Mouse (Mus musculus): ENCODE results near the gene Gsx1. TPM values are rescaled to one million over a fixed set of nuclear protein-coding genes. Genes with fewer than 3 reads are reported as not detected.

Gene Gsx1
- polyA plus RNA-seq, 1 experiment, result not detected

DNA sequence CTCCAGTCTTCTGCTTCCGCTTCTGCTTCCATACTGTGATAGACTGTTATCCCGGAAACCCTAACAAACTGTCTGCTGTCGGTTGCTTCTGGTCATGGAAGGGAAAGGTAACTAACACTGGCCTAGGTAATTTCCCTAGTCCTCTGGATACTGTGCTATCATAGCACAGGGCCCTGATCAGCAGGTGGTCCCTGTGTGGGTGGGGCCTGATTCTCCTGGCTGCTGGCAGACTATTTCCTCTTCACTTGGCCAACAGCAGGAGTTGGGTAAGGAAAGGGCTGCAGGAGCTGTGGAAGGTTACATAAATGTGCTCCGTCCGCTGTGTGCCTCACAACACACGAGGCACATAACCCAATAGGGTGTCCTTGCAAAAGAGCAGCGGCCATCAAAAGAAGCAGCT is 31.1 kb upstream of the Gsx1 start:
- Histone ChIP-seq H3K27me3 (ENCODE audit: control insufficient read depth, insufficient read depth, insufficient read length) (no peaks in the 10 kb centered on the region), H3K4me2 (ENCODE audit: low read depth) (no peak overlapping the region), H3K79me2 (ENCODE audit: control insufficient read depth, insufficient read depth) (no peaks in the 10 kb centered on the region), H3ac (ENCODE audit: control insufficient read depth, insufficient read length) (no peak overlapping the region), H3K36me3 (ENCODE audit: control insufficient read depth, insufficient read depth) (no peaks in the 10 kb centered on the region), H3K4me3 (no peak overlapping the region)
- TF ChIP-seq E2F4 (IDR thresholded peaks at IDR 0.05; ENCODE audit: insufficient read depth) (no peak), TCF12 (IDR thresholded peaks at IDR 0.05; ENCODE audit: insufficient read depth, poor library complexity, severe bottlenecking) (no peak), POLR2A (IDR thresholded peaks at IDR 0.05; ENCODE audit: insufficient read length, low read depth) (no peak), MYOG (IDR thresholded peaks at IDR 0.05; ENCODE audit: control insufficient read depth in 1 of 3, insufficient read depth in 1 of 3, insufficient read length in 2 of 3, low read depth in 2 of 3) (no peak), POLR2AphosphoS2 (IDR thresholded peaks at IDR 0.05; ENCODE audit: insufficient read length, low read depth) (no peak), MAX (IDR thresholded peaks at IDR 0.05; ENCODE audit: low read depth) (no peak), REST (IDR thresholded peaks at IDR 0.05; ENCODE audit: insufficient read depth, insufficient read length) (no peak), TCF3 (IDR thresholded peaks at IDR 0.05; ENCODE audit: insufficient read length, low read depth) (no peak), CEBPB (IDR thresholded peaks at IDR 0.05; ENCODE audit: insufficient read depth, poor library complexity, severe bottlenecking) (no peak), SRF (IDR thresholded peaks at IDR 0.05; ENCODE audit: control insufficient read depth, insufficient read length, low read depth) (no peak)

DNA sequence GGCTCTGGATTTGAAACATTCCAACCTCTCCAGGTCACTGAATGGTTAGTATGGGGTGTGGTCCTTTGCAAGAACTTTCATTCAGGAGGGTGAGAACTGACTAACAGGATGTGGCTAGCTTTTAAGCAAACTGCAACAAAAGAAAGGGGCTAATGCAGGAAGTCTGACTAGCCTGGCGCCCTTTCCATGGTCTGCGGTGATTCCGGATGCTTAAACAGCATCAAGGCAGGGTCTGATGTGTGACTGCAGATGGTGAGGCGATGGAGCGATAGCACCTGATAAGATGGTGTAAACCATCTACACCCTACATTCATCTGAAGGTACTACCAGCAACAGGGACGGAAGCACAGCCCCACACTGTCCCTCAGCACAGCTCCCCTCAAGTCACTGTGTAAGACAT is 29.2 kb upstream of the Gsx1 start:
- TF ChIP-seq E2F4 (IDR thresholded peaks at IDR 0.05; ENCODE audit: insufficient read depth), result no peak
- no peak for TF ChIP-seq MYOD1 (IDR thresholded peaks at IDR 0.05; ENCODE audit: control insufficient read depth in 1 of 3, insufficient read length in 2 of 3, low read depth in 2 of 3)
- no peak for TF ChIP-seq REST (IDR thresholded peaks at IDR 0.05; ENCODE audit: insufficient read depth, insufficient read length)
- TF ChIP-seq CEBPB (IDR thresholded peaks at IDR 0.05; ENCODE audit: insufficient read depth, poor library complexity, severe bottlenecking), result no peak
- no peak for TF ChIP-seq TCF3 (IDR thresholded peaks at IDR 0.05; ENCODE audit: insufficient read length, low read depth)
- Histone ChIP-seq H3K79me2 (ENCODE audit: control insufficient read depth, insufficient read depth) (no peaks in the 10 kb centered on the region), H3ac (ENCODE audit: control insufficient read depth, insufficient read length) (no peak overlapping the region), H3K36me3 (ENCODE audit: control insufficient read depth, insufficient read depth) (no peaks in the 10 kb centered on the region), H3K4me3 (no peak overlapping the region), H3K4me2 (ENCODE audit: low read depth) (no peak overlapping the region), H3K27me3 (ENCODE audit: control insufficient read depth, insufficient read depth, insufficient read length) (no peaks in the 10 kb centered on the region)

DNA sequence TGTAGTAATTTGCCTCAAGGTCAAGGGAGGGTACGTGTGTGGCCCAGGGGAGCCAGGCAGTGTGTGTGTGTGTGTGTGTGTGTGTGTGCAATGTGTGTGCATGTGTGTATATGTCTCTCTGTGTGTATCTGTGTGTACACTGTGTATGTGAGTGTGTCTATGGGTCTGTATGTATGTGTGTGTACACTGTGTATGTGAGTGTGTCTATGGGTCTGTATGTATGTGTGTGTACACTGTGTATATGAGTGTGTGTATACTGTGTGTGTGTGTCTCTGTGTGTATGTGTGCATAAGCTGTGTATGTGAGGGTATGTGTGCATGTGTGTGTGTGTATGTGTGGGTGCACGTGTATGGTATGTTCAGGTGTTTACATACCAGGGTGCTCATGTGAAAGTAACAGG is 28.7 kb upstream of the Gsx1 start:
- TF ChIP-seq CEBPB (IDR thresholded peaks at IDR 0.05; ENCODE audit: insufficient read depth, poor library complexity, severe bottlenecking), result no peak
- no peak for TF ChIP-seq TCF3 (IDR thresholded peaks at IDR 0.05; ENCODE audit: insufficient read length, low read depth)
- TF ChIP-seq E2F4 (IDR thresholded peaks at IDR 0.05; ENCODE audit: insufficient read depth), result no peak
- no peak for TF ChIP-seq SRF (IDR thresholded peaks at IDR 0.05; ENCODE audit: control insufficient read depth, insufficient read length, low read depth)
- TF ChIP-seq POLR2A (IDR thresholded peaks at IDR 0.05; ENCODE audit: insufficient read length, low read depth), result no peak
- TF ChIP-seq MAX (IDR thresholded peaks at IDR 0.05; ENCODE audit: low read depth), result no peak
- TF ChIP-seq REST (IDR thresholded peaks at IDR 0.05; ENCODE audit: insufficient read depth, insufficient read length), result no peak
- no peak for TF ChIP-seq USF1 (IDR thresholded peaks at IDR 0.05; ENCODE audit: low read depth)
- TF ChIP-seq TCF12 (IDR thresholded peaks at IDR 0.05; ENCODE audit: insufficient read depth, poor library complexity, severe bottlenecking), result no peak
- no peak for TF ChIP-seq POLR2AphosphoS2 (IDR thresholded peaks at IDR 0.05; ENCODE audit: insufficient read length, low read depth)
- TF ChIP-seq MYOD1 (IDR thresholded peaks at IDR 0.05; ENCODE audit: control insufficient read depth in 1 of 3, insufficient read length in 2 of 3, low read depth in 2 of 3), result no peak
- TF ChIP-seq MYOG (IDR thresholded peaks at IDR 0.05; ENCODE audit: control insufficient read depth in 1 of 3, insufficient read depth in 1 of 3, insufficient read length in 2 of 3, low read depth in 2 of 3), result no peak
- Histone ChIP-seq H3K4me2 (ENCODE audit: low read depth) (no peak overlapping the region), H3K36me3 (ENCODE audit: control insufficient read depth, insufficient read depth) (no peaks in the 10 kb centered on the region), H3K4me3 (no peak overlapping the region), H3K27me3 (ENCODE audit: control insufficient read depth, insufficient read depth, insufficient read length) (no peaks in the 10 kb centered on the region), H3K79me2 (ENCODE audit: control insufficient read depth, insufficient read depth) (no peaks in the 10 kb centered on the region), H3ac (ENCODE audit: control insufficient read depth, insufficient read length) (no peak overlapping the region)

DNA sequence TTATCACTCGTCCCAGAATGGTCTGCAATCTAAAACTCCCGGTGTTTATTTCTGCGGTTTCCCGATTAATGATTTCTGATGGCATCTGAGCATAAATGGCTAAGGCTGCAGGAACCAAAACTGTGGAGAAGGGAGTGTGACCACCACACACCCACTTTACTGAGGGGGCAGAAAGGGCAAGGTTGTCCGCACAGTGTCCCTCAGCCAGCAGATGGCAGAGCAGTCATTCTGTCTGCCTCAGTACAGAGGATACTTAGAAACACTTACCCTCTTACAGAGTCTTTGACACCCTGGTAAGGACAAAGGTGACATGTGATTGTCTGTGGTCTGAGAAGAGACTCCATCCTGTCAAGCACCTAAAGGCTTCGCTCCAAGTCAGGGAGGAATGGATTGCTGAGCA is 23.4 kb upstream of the Gsx1 start:
- H3K36me3 ChIP-seq (ENCODE audit: control insufficient read depth, insufficient read depth), result no peaks in the 10 kb centered on the region
- H3K4me3 ChIP-seq, result no peak overlapping the region
- TF ChIP-seq MYOG (IDR thresholded peaks at IDR 0.05; ENCODE audit: control insufficient read depth in 1 of 3, insufficient read depth in 1 of 3, insufficient read length in 2 of 3, low read depth in 2 of 3), result no peak
- no peak for TF ChIP-seq POLR2A (IDR thresholded peaks at IDR 0.05; ENCODE audit: insufficient read length, low read depth)
- TF ChIP-seq TCF12 (IDR thresholded peaks at IDR 0.05; ENCODE audit: insufficient read depth, poor library complexity, severe bottlenecking), result no peak
- no peak for TF ChIP-seq MYOD1 (IDR thresholded peaks at IDR 0.05; ENCODE audit: control insufficient read depth in 1 of 3, insufficient read length in 2 of 3, low read depth in 2 of 3)
- TF ChIP-seq CEBPB (IDR thresholded peaks at IDR 0.05; ENCODE audit: insufficient read depth, poor library complexity, severe bottlenecking), result no peak
- no peak for TF ChIP-seq TCF3 (IDR thresholded peaks at IDR 0.05; ENCODE audit: insufficient read length, low read depth)
- no peak for TF ChIP-seq REST (IDR thresholded peaks at IDR 0.05; ENCODE audit: insufficient read depth, insufficient read length)
- TF ChIP-seq MAX (IDR thresholded peaks at IDR 0.05; ENCODE audit: low read depth), result no peak
- no peak for TF ChIP-seq SRF (IDR thresholded peaks at IDR 0.05; ENCODE audit: control insufficient read depth, insufficient read length, low read depth)
- TF ChIP-seq E2F4 (IDR thresholded peaks at IDR 0.05; ENCODE audit: insufficient read depth), result no peak
- no peak for TF ChIP-seq USF1 (IDR thresholded peaks at IDR 0.05; ENCODE audit: low read depth)
- TF ChIP-seq POLR2AphosphoS2 (IDR thresholded peaks at IDR 0.05; ENCODE audit: insufficient read length, low read depth), result no peak
- no peak overlapping the region for H3K4me2 ChIP-seq (ENCODE audit: low read depth)
- no peak overlapping the region for H3ac ChIP-seq (ENCODE audit: control insufficient read depth, insufficient read length)
- H3K27me3 ChIP-seq (ENCODE audit: control insufficient read depth, insufficient read depth, insufficient read length), result peaks cover 7% of the 10 kb centered on the region
- H3K79me2 ChIP-seq (ENCODE audit: control insufficient read depth, insufficient read depth), result no peaks in the 10 kb centered on the region

DNA sequence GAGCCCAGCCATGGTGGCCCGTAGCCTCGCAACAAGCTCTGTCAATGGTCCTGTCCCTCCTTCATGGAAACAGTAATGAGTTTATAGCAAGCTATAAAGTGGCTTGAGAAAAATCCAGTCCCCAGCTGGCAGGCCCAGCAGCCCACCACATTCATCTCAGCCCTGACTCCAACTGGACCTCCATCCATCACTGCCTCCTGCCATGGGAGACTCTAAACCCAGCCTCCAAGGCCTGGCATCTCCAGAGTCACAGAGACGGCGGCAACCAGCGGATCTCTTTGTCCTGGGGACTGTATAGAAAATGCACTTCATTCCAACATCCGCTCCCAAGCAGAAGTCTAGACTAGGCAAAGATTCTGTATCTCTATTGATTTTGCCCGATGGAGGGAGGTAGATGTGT is 18.4 kb upstream of the Gsx1 start:
- Histone ChIP-seq H3K36me3 (ENCODE audit: control insufficient read depth, insufficient read depth) (no peaks in the 10 kb centered on the region), H3K27me3 (ENCODE audit: control insufficient read depth, insufficient read depth, insufficient read length) (peaks cover 7% of the 10 kb centered on the region), H3K4me3 (no peak overlapping the region), H3K4me2 (ENCODE audit: low read depth) (no peak overlapping the region), H3K79me2 (ENCODE audit: control insufficient read depth, insufficient read depth) (no peaks in the 10 kb centered on the region), H3ac (ENCODE audit: control insufficient read depth, insufficient read length) (no peak overlapping the region)
- no peak for TF ChIP-seq MYOD1 (IDR thresholded peaks at IDR 0.05; ENCODE audit: control insufficient read depth in 1 of 3, insufficient read length in 2 of 3, low read depth in 2 of 3)
- no peak for TF ChIP-seq REST (IDR thresholded peaks at IDR 0.05; ENCODE audit: insufficient read depth, insufficient read length)
- no peak for TF ChIP-seq MAX (IDR thresholded peaks at IDR 0.05; ENCODE audit: low read depth)
- TF ChIP-seq POLR2AphosphoS2 (IDR thresholded peaks at IDR 0.05; ENCODE audit: insufficient read length, low read depth), result no peak
- no peak for TF ChIP-seq USF1 (IDR thresholded peaks at IDR 0.05; ENCODE audit: low read depth)
- no peak for TF ChIP-seq SRF (IDR thresholded peaks at IDR 0.05; ENCODE audit: control insufficient read depth, insufficient read length, low read depth)
- no peak for TF ChIP-seq POLR2A (IDR thresholded peaks at IDR 0.05; ENCODE audit: insufficient read length, low read depth)
- no peak for TF ChIP-seq E2F4 (IDR thresholded peaks at IDR 0.05; ENCODE audit: insufficient read depth)
- no peak for TF ChIP-seq TCF12 (IDR thresholded peaks at IDR 0.05; ENCODE audit: insufficient read depth, poor library complexity, severe bottlenecking)
- no peak for TF ChIP-seq TCF3 (IDR thresholded peaks at IDR 0.05; ENCODE audit: insufficient read length, low read depth)
- TF ChIP-seq CEBPB (IDR thresholded peaks at IDR 0.05; ENCODE audit: insufficient read depth, poor library complexity, severe bottlenecking), result no peak
- no peak for TF ChIP-seq MYOG (IDR thresholded peaks at IDR 0.05; ENCODE audit: control insufficient read depth in 1 of 3, insufficient read depth in 1 of 3, insufficient read length in 2 of 3, low read depth in 2 of 3)

All from myocyte (in vitro differentiated cells).